Mouse (Mus musculus): ENCODE data around the gene Tns2. TPM values are rescaled to one million over a fixed set of nuclear protein-coding genes. Genes with fewer than 3 reads are reported as not detected.

The Tns2 gene
- polyA plus RNA-seq, 1 experiment from 2014 or later = 13.0 TPM

- Histone ChIP-seq H3K36me3 (peaks cover 24% of the 10 kb centered on the region), H3K27me3 (replicated peaks) (no peaks in the 10 kb centered on the region), H3K4me1 (peaks cover 12% of the 10 kb centered on the region), H3K4me2 (replicated peaks) (peak overlapping the region; percentile 77), H3K9ac (peak overlapping the region; percentile 87), H3K4me3 (peak overlapping the region; percentile 88), H3K27ac (0 out of 2 replicates have a peak overlapping the region, but pooled peaks have one; percentile 15), H3K9me3 (no peaks in the 10 kb centered on the region)
- peak; percentile 79 for ATAC-seq (ENCODE audit: low FRiP score, low read depth)
- WGBS = 3% methylated on average over 35 of the region's 35 CpGs
Observed at GRCm38 (mm10) chr15:102135522-102136128, 35.4 kb downstream of the Tns2 start.

GRCm38 (mm10) chr15:102136129-102136758, 36.0 kb downstream of the Tns2 start, which contains the start of gene Spryd3:
Gene Spryd3 (minus strand): TSS chr15:102136234.
- Histone ChIP-seq H3K9me3 (no peaks in the 10 kb centered on the region), H3K27ac (peak within 1 kb of the TSS; percentile 15; the same call in 1 of the 2 replicates), H3K9ac (peak within 1 kb of the TSS; percentile 87), H3K27me3 (replicated peaks) (no peaks in the 10 kb centered on the region), H3K4me2 (replicated peaks) (peak within 1 kb of the TSS; percentile 77), H3K4me1 (peaks cover 12% of the 10 kb centered on the region), H3K36me3 (peaks cover 18% of the 10 kb centered on the region), H3K4me3 (peak within 1 kb of the TSS; percentile 88)
- WGBS = under 1% methylated on average over 50 of the region's 50 CpGs
- peak; percentile 99 for ATAC-seq (ENCODE audit: low FRiP score, low read depth)

- Histone ChIP-seq H3K27ac (no peak overlapping the region), H3K36me3 (no peaks in the 10 kb centered on the region), H3K9me3 (no peaks in the 10 kb centered on the region), H3K4me2 (replicated peaks) (no peak overlapping the region), H3K27me3 (replicated peaks) (peaks cover 34% of the 10 kb centered on the region), H3K4me3 (no peak overlapping the region), H3K9ac (no peak overlapping the region), H3K4me1 (peaks cover 10% of the 10 kb centered on the region)
- ATAC-seq (ENCODE audit: low FRiP score, low read depth) = no peak
- WGBS = 90% methylated on average over 5 of the region's 5 CpGs
Observed at GRCm38 (mm10) chr15:102141120-102141519, 40.9 kb downstream of the Tns2 start.

GRCm38 (mm10) chr15:102142914-102143912, 43.0 kb downstream of the Tns2 start:
- Histone ChIP-seq H3K4me2 (replicated peaks) (no peak overlapping the region), H3K9ac (no peak overlapping the region), H3K4me3 (no peak overlapping the region), H3K36me3 (no peaks in the 10 kb centered on the region), H3K27me3 (replicated peaks) (peaks cover 36% of the 10 kb centered on the region), H3K9me3 (no peaks in the 10 kb centered on the region), H3K4me1 (peaks cover 8% of the 10 kb centered on the region), H3K27ac (no peak overlapping the region)
- ATAC-seq (ENCODE audit: low FRiP score, low read depth) = no peak
- 60% methylated on average over 23 of the region's 23 CpGs for WGBS

- Histone ChIP-seq H3K4me1 (peaks cover 8% of the 10 kb centered on the region), H3K9ac (0 out of 2 replicates have a peak within 1 kb of the TSS, but pooled peaks have one; percentile 40), H3K27ac (no peak within 1 kb of the TSS), H3K27me3 (replicated peaks) (peaks cover 36% of the 10 kb centered on the region), H3K4me3 (peak within 1 kb of the TSS; percentile 11; the same call in 1 of the 2 replicates), H3K36me3 (no peaks in the 10 kb centered on the region), H3K4me2 (replicated peaks) (peak within 1 kb of the TSS; percentile 46), H3K9me3 (no peaks in the 10 kb centered on the region)
- ATAC-seq (ENCODE audit: low FRiP score, low read depth) = no peak
- WGBS = 5% methylated on average over 22 of the region's 22 CpGs
Observed at GRCm38 (mm10) chr15:102144274-102144711, 44.1 kb downstream of the Tns2 start, which contains the start of gene Igfbp6. Gene Igfbp6 (plus strand): TSS chr15:102144362.

DNA sequence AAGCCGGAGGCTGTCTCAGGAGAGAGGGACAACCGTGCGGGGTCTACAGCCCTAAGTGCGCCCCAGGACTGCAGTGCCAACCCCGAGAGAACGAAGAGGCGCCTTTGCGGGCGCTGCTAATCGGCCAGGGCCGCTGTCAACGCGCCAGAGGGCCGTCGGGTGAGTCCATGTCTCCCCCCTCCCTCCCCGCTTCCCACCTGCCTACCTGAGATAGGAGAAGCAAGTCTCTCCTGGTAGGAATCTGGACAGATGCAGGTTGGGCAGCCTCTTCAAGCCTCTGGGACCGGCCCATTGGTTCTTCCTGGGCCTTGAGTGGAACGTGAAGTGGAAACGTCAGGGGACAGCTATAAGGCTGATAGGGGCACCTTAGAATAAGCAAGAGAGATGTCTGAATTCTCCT, 44.5 kb downstream of the Tns2 start:
- Histone ChIP-seq H3K27me3 (replicated peaks) (peaks cover 36% of the 10 kb centered on the region), H3K9me3 (no peaks in the 10 kb centered on the region), H3K36me3 (no peaks in the 10 kb centered on the region), H3K4me3 (peak overlapping the region; percentile 11; the same call in 1 of the 2 replicates), H3K27ac (no peak overlapping the region), H3K4me1 (peaks cover 8% of the 10 kb centered on the region), H3K9ac (0 out of 2 replicates have a peak overlapping the region, but pooled peaks have one; percentile 40), H3K4me2 (replicated peaks) (peak overlapping the region; percentile 46)
- ATAC-seq (ENCODE audit: low FRiP score, low read depth) = no peak
- 16% methylated on average over 19 of the region's 19 CpGs for WGBS

- no peak overlapping the region for H3K4me3 ChIP-seq
- H3K4me1 ChIP-seq = peaks cover 8% of the 10 kb centered on the region
- H3K9me3 ChIP-seq = no peaks in the 10 kb centered on the region
- no peak overlapping the region for H3K9ac ChIP-seq
- H3K27me3 ChIP-seq (replicated peaks) = peaks cover 36% of the 10 kb centered on the region
- H3K4me2 ChIP-seq (replicated peaks) = no peak overlapping the region
- 86% methylated on average over 10 of the region's 10 CpGs for WGBS
- H3K27ac ChIP-seq = no peak overlapping the region
- no peaks in the 10 kb centered on the region for H3K36me3 ChIP-seq
- no peak for ATAC-seq (ENCODE audit: low FRiP score, low read depth)
Observed at GRCm38 (mm10) chr15:102145330-102145729, 45.1 kb downstream of the Tns2 start.

GRCm38 (mm10) chr15:102146089-102146488, 45.9 kb downstream of the Tns2 start:
- H3K27me3 ChIP-seq (replicated peaks) = peaks cover 36% of the 10 kb centered on the region
- no peak overlapping the region for H3K4me2 ChIP-seq (replicated peaks)
- peaks cover 8% of the 10 kb centered on the region for H3K4me1 ChIP-seq
- H3K4me3 ChIP-seq = no peak overlapping the region
- no peak overlapping the region for H3K27ac ChIP-seq
- no peaks in the 10 kb centered on the region for H3K9me3 ChIP-seq
- WGBS = 92% methylated on average over 5 of the region's 5 CpGs
- H3K9ac ChIP-seq = no peak overlapping the region
- no peaks in the 10 kb centered on the region for H3K36me3 ChIP-seq
- no peak for ATAC-seq (ENCODE audit: low FRiP score, low read depth)

GRCm38 (mm10) chr15:102146882-102147281, 46.7 kb downstream of the Tns2 start:
- no peak for ATAC-seq (ENCODE audit: low FRiP score, low read depth)
- H3K27me3 ChIP-seq (replicated peaks) = peaks cover 36% of the 10 kb centered on the region

GRCm38 (mm10) chr15:102147674-102148402, 47.6 kb downstream of the Tns2 start:
- 69% methylated on average over 16 of the region's 16 CpGs for WGBS
- Histone ChIP-seq H3K27ac (no peak overlapping the region), H3K9ac (no peak overlapping the region), H3K27me3 (replicated peaks) (peaks cover 32% of the 10 kb centered on the region), H3K4me1 (peaks cover 8% of the 10 kb centered on the region), H3K9me3 (no peaks in the 10 kb centered on the region), H3K4me3 (no peak overlapping the region), H3K36me3 (no peaks in the 10 kb centered on the region), H3K4me2 (replicated peaks) (no peak overlapping the region)
- ATAC-seq (ENCODE audit: low FRiP score, low read depth) = no peak

More at GRCm38 (mm10) chr15:102146882-102147281, 46.7 kb downstream of the Tns2 start:
- WGBS = 9% methylated on average over 1 of the region's 1 CpGs
- H3K36me3 ChIP-seq = no peaks in the 10 kb centered on the region
- H3K9me3 ChIP-seq = no peaks in the 10 kb centered on the region
- H3K4me1 ChIP-seq = peaks cover 8% of the 10 kb centered on the region
- no peak overlapping the region for H3K4me3 ChIP-seq
- no peak overlapping the region for H3K9ac ChIP-seq
- H3K4me2 ChIP-seq (replicated peaks) = no peak overlapping the region
- H3K27ac ChIP-seq = no peak overlapping the region

DNA sequence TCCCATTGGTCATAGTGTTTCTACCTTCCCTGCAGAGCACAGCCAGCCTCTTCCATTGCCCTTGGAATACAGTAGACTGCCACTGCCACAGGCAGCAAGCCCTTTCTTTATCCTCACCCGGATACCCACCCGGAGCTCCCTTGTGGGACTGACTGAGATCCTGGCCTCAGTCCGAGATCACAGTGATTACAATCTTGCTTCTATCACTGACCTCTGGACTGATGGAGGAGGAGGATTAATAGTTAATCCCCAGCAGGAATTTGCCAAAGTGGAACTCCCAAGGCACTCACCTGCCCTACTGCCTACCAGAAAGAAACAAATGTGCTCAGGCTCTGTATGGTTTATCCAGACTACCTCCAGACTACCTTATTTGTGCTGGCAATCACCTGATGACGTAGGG, 49.3 kb downstream of the Tns2 start:
- Histone ChIP-seq H3K36me3 (no peaks in the 10 kb centered on the region), H3K4me3 (no peak overlapping the region), H3K4me1 (peaks cover 3% of the 10 kb centered on the region), H3K9ac (no peak overlapping the region), H3K27me3 (replicated peaks) (peaks cover 18% of the 10 kb centered on the region), H3K4me2 (replicated peaks) (no peak overlapping the region), H3K27ac (no peak overlapping the region), H3K9me3 (no peaks in the 10 kb centered on the region)
- no peak for ATAC-seq (ENCODE audit: low FRiP score, low read depth)
- WGBS = 85% methylated on average over 4 of the region's 4 CpGs

All from neural tube, embryonic 12.5 days (tissue).